Mouse (Mus musculus): Measurements from ENCODE around the gene Fam162a. TPM values are rescaled to one million over a fixed set of nuclear protein-coding genes. Genes with fewer than 3 reads are reported as not detected.

Fam162a gene
- 44.6 and 93.4 TPM in 2 replicates for polyA plus RNA-seq (2012; rRNA removed; ENCODE audit: low replicate concordance)

GRCm38 (mm10) chr16:36071450-36072379 is at the start of gene Fam162a, which contains the start of gene Ccdc58:
Gene Fam162a (minus strand): TSS chr16:36071594.
Gene Ccdc58 (plus strand): TSS chr16:36071685.

GRCm38 (mm10) chr16:36040640-36041624 is 30.5 kb downstream of the Fam162a start, which contains the start of gene Wdr5b:
Gene Wdr5b (plus strand): TSS chr16:36041190.

Other genes starting within 250 kb of the Fam162a start
- 8.8 and 12.2 TPM in 2 replicates for gene Parp14, start 200.1 kb downstream of the Fam162a start, polyA plus RNA-seq (2012; rRNA removed; ENCODE audit: low replicate concordance)
- 16.1 and 20.7 TPM in 2 replicates for gene Parp9, start 133.1 kb downstream of the Fam162a start, polyA plus RNA-seq (2012; rRNA removed; ENCODE audit: low replicate concordance)
- gene Dtx3l, start 132.4 kb downstream of the Fam162a start, polyA plus RNA-seq (2012; rRNA removed; ENCODE audit: low replicate concordance), result 14.6 and 17.7 TPM in 2 replicates
- gene Kpna1, start 92.8 kb downstream of the Fam162a start, polyA plus RNA-seq (2012; rRNA removed; ENCODE audit: low replicate concordance), result 8.6 and 9.2 TPM in 2 replicates
- 3.1 and 3.7 TPM in 2 replicates for gene Wdr5b, start 30.4 kb downstream of the Fam162a start, polyA plus RNA-seq (2012; rRNA removed; ENCODE audit: low replicate concordance)
- 6.6 and 7.4 TPM in 2 replicates for gene Ccdc58, start 91 bp upstream of the Fam162a start, polyA plus RNA-seq (2012; rRNA removed; ENCODE audit: low replicate concordance)
- not detected in 2 replicates for gene Csta1, start 59.6 kb upstream of the Fam162a start, polyA plus RNA-seq (2012; rRNA removed; ENCODE audit: low replicate concordance)
- gene Stfa2l1, start 85.2 kb upstream of the Fam162a start, polyA plus RNA-seq (2012; rRNA removed; ENCODE audit: low replicate concordance), result not detected in 2 replicates
- gene Gm5483, start 112.6 kb upstream of the Fam162a start, polyA plus RNA-seq (2012; rRNA removed; ENCODE audit: low replicate concordance), result not detected in 2 replicates
- gene Gm5416, start 138.8 kb upstream of the Fam162a start, polyA plus RNA-seq (2012; rRNA removed; ENCODE audit: low replicate concordance), result not detected in 2 replicates
- not detected in 2 replicates for gene 2010005H15Rik, start 149.9 kb upstream of the Fam162a start, polyA plus RNA-seq (2012; rRNA removed; ENCODE audit: low replicate concordance)
- not detected in 2 replicates for gene Stfa1, start 205.4 kb upstream of the Fam162a start, polyA plus RNA-seq (2012; rRNA removed; ENCODE audit: low replicate concordance)

Measured in subcutaneous adipose tissue, adult 2 months (tissue).